Mouse (Mus musculus) liver, postnatal 0 days (tissue): ENCODE measurements around the gene Pcp2. TPM values are rescaled to one million over a fixed set of nuclear protein-coding genes. Genes with fewer than 3 reads are reported as not detected.
"Not testable (repeated sequence)": the region's sequence is repeated elsewhere in the genome, so short reads cannot be mapped to it uniquely, and the experiment has no call there.

Experiments
- ATAC-seq: fragments of 200-750 bp; cut with Nextera tagmentation; 2 replicates; pipeline ENCODE4 v1.8.0; 2017; ENCODE audit warnings: mild to moderate bottlenecking, moderate library complexity
- DNase-seq: peaks from one replicate; pipeline ENCODE4 v3.0.0-alpha.2; 2016
- H3K27ac ChIP-seq: fragments of 300-500 bp; sonication (generic); 2 replicates; pipeline ENCODE4 v1.5.1; 2014; ENCODE audit warnings: antibody characterized with exemption, moderate library complexity, mild to moderate bottlenecking, low read depth
- H3K27me3 ChIP-seq: fragments of 300-500 bp; sonication (generic); 2 replicates; pipeline ENCODE4 v1.6.1; 2014; ENCODE audit warnings: low read length, control low read depth, mixed read lengths; ENCODE audit not compliant: insufficient read depth
- H3K36me3 ChIP-seq: fragments of 300-500 bp; sonication (generic); replicated peaks from 2 replicates; pipeline ENCODE4 v1.6.1; 2014; ENCODE audit warnings: mild to moderate bottlenecking, control low read depth, low read length, moderate library complexity, mixed read lengths; ENCODE audit not compliant: insufficient read depth
- H3K4me1 ChIP-seq: fragments of 300-500 bp; sonication (generic); 2 replicates; pipeline ENCODE4 v1.6.1; 2014; ENCODE audit warnings: antibody characterized with exemption, mild to moderate bottlenecking, control low read depth; ENCODE audit not compliant: insufficient read depth
- H3K4me2 ChIP-seq: fragments of 300-500 bp; sonication (generic); 2 replicates; pipeline ENCODE4 v1.6.1; 2014; ENCODE audit warnings: low read depth, mild to moderate bottlenecking, low read length, moderate library complexity, mixed read lengths
- H3K4me3 ChIP-seq: fragments of 300-500 bp; sonication (generic); 2 replicates; pipeline ENCODE4 v1.5.1; 2014; ENCODE audit warnings: low read depth, low read length
- H3K9ac ChIP-seq: fragments of 300-500 bp; sonication (generic); replicated peaks from 2 replicates; pipeline ENCODE4 v1.6.1; 2014; ENCODE audit warnings: mild to moderate bottlenecking, moderate library complexity
- H3K9me3 ChIP-seq: fragments of 300-500 bp; sonication (generic); 2 replicates; pipeline ENCODE4 v1.6.1; 2016; ENCODE audit warnings: mild to moderate bottlenecking, control low read depth, low read length, mixed read lengths
- CTCF ChIP-seq: sonication (generic); IDR thresholded peaks from 2 replicates; pipeline ENCODE4 v1.5.1; 2016; ENCODE audit warnings: antibody characterized with exemption, low read depth
- EP300 ChIP-seq: IDR thresholded peaks from 2 replicates; pipeline ENCODE4 v1.6.1; 2016; ENCODE audit warnings: antibody characterized with exemption, low read depth, mild to moderate bottlenecking
- WGBS: fragments of 180-500 bp; shearing (Covaris S2); extraction: QIAGEN DNeasy Blood & Tissue Kit; methylation state at CpG from one replicate; pipeline ENCODE4 v1.1.7; 2014; ENCODE audit not compliant: insufficient replicate concordance; 5-methylcytosine and 5-hydroxymethylcytosine counted together
- polyA plus RNA-seq: library from polyadenylated mRNA; unstranded; fragments of >200 nt; fragmentation: Nextera tagmentation; extraction: Ambion mirVana; gene quantifications from 2 replicates; pipeline ENCODE4 v1.2.1, GENCODE M21; 2015

The Pcp2 gene
- polyA plus RNA-seq, 1 experiment from 2014 or later, result 0.07 TPM

GRCm38 (mm10) chr8:3593470-3593869, 31.9 kb downstream of the Pcp2 start:
- TF ChIP-seq EP300 (no peak), CTCF (no peak)
- no peak overlapping the region for H3K27ac ChIP-seq
- no peaks in the 10 kb centered on the region for H3K36me3 ChIP-seq
- 0 out of 2 replicates have a peak, but pooled peaks cover 3% of the 10 kb centered on the region for H3K4me1 ChIP-seq
- DNase-seq (no peak), ATAC-seq (no peak)
- 54% methylated on average over 3 of the region's 3 CpGs for WGBS
- no peak overlapping the region for H3K4me3 ChIP-seq
- H3K4me2 ChIP-seq, result no peak overlapping the region
- no peaks in the 10 kb centered on the region for H3K27me3 ChIP-seq
- no peaks in the 10 kb centered on the region for H3K9me3 ChIP-seq
- H3K9ac ChIP-seq, result no peak overlapping the region

- 5% methylated on average over 11 of the region's 11 CpGs for WGBS
- peak overlapping the region; percentile 71 for H3K4me3 ChIP-seq
- peak overlapping the region; percentile 71 for H3K27ac ChIP-seq
Measured at GRCm38 (mm10) chr8:3588258-3588633, 37.1 kb downstream of the Pcp2 start.

GRCm38 (mm10) chr8:3587391-3588257, 37.7 kb downstream of the Pcp2 start:
- peak; percentile 85 for ATAC-seq
- Histone ChIP-seq H3K27me3 (peaks cover 10% of the 10 kb centered on the region; the same call in 1 of the 2 replicates), H3K4me3 (peak overlapping the region; percentile 71), H3K4me2 (peak overlapping the region; percentile 83), H3K9me3 (no peaks in the 10 kb centered on the region), H3K27ac (peak overlapping the region; percentile 71), H3K36me3 (no peaks in the 10 kb centered on the region), H3K9ac (peak overlapping the region; percentile 61), H3K4me1 (peaks cover 4% of the 10 kb centered on the region; the same call in 1 of the 2 replicates)
- WGBS, result under 1% methylated on average over 56 of the region's 77 CpGs
- TF ChIP-seq CTCF (no peak), EP300 (no peak)
- peak; percentile 78 for DNase-seq

More at GRCm38 (mm10) chr8:3588258-3588633, 37.1 kb downstream of the Pcp2 start:
- H3K9me3 ChIP-seq, result no peaks in the 10 kb centered on the region
- peak overlapping the region; percentile 83 for H3K4me2 ChIP-seq
- H3K27me3 ChIP-seq, result peaks cover 10% of the 10 kb centered on the region; the same call in 1 of the 2 replicates
- peaks cover 4% of the 10 kb centered on the region; the same call in 1 of the 2 replicates for H3K4me1 ChIP-seq
- peak; percentile 30; the same call in 1 of the 2 replicates for ATAC-seq
- no peaks in the 10 kb centered on the region for H3K36me3 ChIP-seq
- no peak for DNase-seq
- no peak for TF ChIP-seq CTCF
- TF ChIP-seq EP300, result no peak
- H3K9ac ChIP-seq, result peak overlapping the region; percentile 61

- H3K9ac ChIP-seq, result peak within 1 kb of the TSS; percentile 61
- H3K4me2 ChIP-seq, result peak within 1 kb of the TSS; percentile 83
- peaks cover 4% of the 10 kb centered on the region; the same call in 1 of the 2 replicates for H3K4me1 ChIP-seq
- ATAC-seq, result 0 out of 2 replicates have a peak, but pooled peaks have one; percentile 2
- H3K36me3 ChIP-seq, result no peaks in the 10 kb centered on the region
- no peak for TF ChIP-seq CTCF
- TF ChIP-seq EP300, result no peak
- peak within 1 kb of the TSS; percentile 71 for H3K4me3 ChIP-seq
- 11% methylated on average over 7 of the region's 7 CpGs for WGBS
- H3K27me3 ChIP-seq, result peaks cover 10% of the 10 kb centered on the region; the same call in 1 of the 2 replicates
- peak within 1 kb of the TSS; percentile 71 for H3K27ac ChIP-seq
- no peaks in the 10 kb centered on the region for H3K9me3 ChIP-seq
- DNase-seq, result no peak
Measured at GRCm38 (mm10) chr8:3586993-3587390, 38.4 kb downstream of the Pcp2 start, which contains the start of gene Camsap3. Gene Camsap3 (plus strand): TSS chr8:3587293.

GRCm38 (mm10) chr8:3586452-3586851, 38.9 kb downstream of the Pcp2 start:
- no peak for ATAC-seq
- 73% methylated on average over 2 of the region's 2 CpGs for WGBS
- no peak overlapping the region for H3K27ac ChIP-seq

GRCm38 (mm10) chr8:3581961-3582360, 43.4 kb downstream of the Pcp2 start:
- not testable (repeated sequence) for ATAC-seq, H3K36me3 ChIP-seq, H3K27me3 ChIP-seq, H3K4me2 ChIP-seq, H3K9me3 ChIP-seq, DNase-seq, H3K4me3 ChIP-seq, H3K9ac ChIP-seq, H3K4me1 ChIP-seq, H3K27ac ChIP-seq
- WGBS, result 64% methylated on average over 1 of the region's 3 CpGs

More at GRCm38 (mm10) chr8:3586452-3586851, 38.9 kb downstream of the Pcp2 start:
- no peak overlapping the region for H3K4me3 ChIP-seq
- no peak overlapping the region for H3K4me2 ChIP-seq
- TF ChIP-seq CTCF (no peak), EP300 (0 out of 2 replicates have a peak, but pooled peaks have one; percentile 8)
- H3K9me3 ChIP-seq, result no peaks in the 10 kb centered on the region
- H3K4me1 ChIP-seq, result peaks cover 4% of the 10 kb centered on the region; the same call in 1 of the 2 replicates
- no peaks in the 10 kb centered on the region for H3K36me3 ChIP-seq
- DNase-seq, result no peak
- H3K9ac ChIP-seq, result no peak overlapping the region
- H3K27me3 ChIP-seq, result peaks cover 10% of the 10 kb centered on the region; the same call in 1 of the 2 replicates
